Mouse (Mus musculus) embryonic facial prominence, embryonic 13.5 days (tissue): ENCODE measurements at regions not wholly inside any gene's neighbourhood (a gene's known extent, or its start where the extent isn't known, plus 50 kb on each side); places are given as distances from the start of the nearest gene placed in this dataset.

Experiments used
- ATAC-seq: fragments of 200-750 bp; cut with Nextera tagmentation; 2 replicates; pipeline ENCODE4 v1.8.0; 2017; ENCODE audit warnings: low read depth; ENCODE audit not compliant: insufficient number of reproducible peaks, insufficient read depth, low FRiP score, low TSS enrichment
- H3K27ac ChIP-seq: fragments of 300-500 bp; sonication (generic); 2 replicates; pipeline ENCODE4 v1.5.1; 2015; ENCODE audit warnings: moderate library complexity, mild to moderate bottlenecking, inconsistent platforms
- H3K27me3 ChIP-seq: fragments of 300-500 bp; sonication (generic); 2 replicates; pipeline ENCODE4 v1.6.1; 2015; ENCODE audit warnings: mild to moderate bottlenecking, inconsistent platforms
- H3K36me3 ChIP-seq: fragments of 300-500 bp; sonication (generic); 2 replicates; pipeline ENCODE4 v1.6.1; 2015; ENCODE audit warnings: mild to moderate bottlenecking, inconsistent platforms
- H3K4me1 ChIP-seq: fragments of 300-500 bp; sonication (generic); 2 replicates; pipeline ENCODE4 v1.6.1; 2015; ENCODE audit warnings: inconsistent platforms
- H3K4me2 ChIP-seq: fragments of 300-500 bp; sonication (generic); 2 replicates; pipeline ENCODE4 v1.6.1; 2015; ENCODE audit warnings: moderate library complexity, mild to moderate bottlenecking, inconsistent platforms
- H3K4me3 ChIP-seq: fragments of 300-500 bp; sonication (generic); 2 replicates; pipeline ENCODE4 v1.5.1; 2015; ENCODE audit warnings: mild to moderate bottlenecking, inconsistent platforms
- H3K9ac ChIP-seq: fragments of 300-500 bp; sonication (generic); 2 replicates; pipeline ENCODE4 v1.6.1; 2015; ENCODE audit warnings: mild to moderate bottlenecking, inconsistent platforms
- H3K9me3 ChIP-seq: fragments of 300-500 bp; sonication (generic); 2 replicates; pipeline ENCODE4 v1.6.1; 2016; ENCODE audit warnings: inconsistent platforms
- WGBS: fragments of 180-500 bp; shearing (Covaris S2); methylation state at CpG from one replicate; pipeline ENCODE4 v1.1.7; 2015; ENCODE audit warnings: mixed read lengths; 5-methylcytosine and 5-hydroxymethylcytosine counted together

GRCm38 (mm10) chr15:94139534-94139958 is 325.7 kb downstream of the Adamts20 start:
- Histone ChIP-seq H3K4me1 (peaks cover 9% of the 10 kb centered on the region), H3K4me2 (peak overlapping the region; percentile 25), H3K4me3 (no peak overlapping the region), H3K9ac (no peak overlapping the region), H3K27me3 (no peaks in the 10 kb centered on the region), H3K9me3 (no peaks in the 10 kb centered on the region), H3K27ac (peak overlapping the region; percentile 41; the same call in 1 of the 2 replicates), H3K36me3 (no peaks in the 10 kb centered on the region)
- ATAC-seq: no peak
- WGBS: 24% methylated on average over 13 of the region's 13 CpGs

GRCm38 (mm10) chr15:94137159-94137952 is 327.9 kb downstream of the Adamts20 start:
- H3K9ac ChIP-seq: no peak overlapping the region
- no peak overlapping the region for H3K4me3 ChIP-seq
- no peaks in the 10 kb centered on the region for H3K36me3 ChIP-seq
- 75% methylated on average over 27 of the region's 27 CpGs for WGBS
- H3K4me1 ChIP-seq: peaks cover 9% of the 10 kb centered on the region
- no peak overlapping the region for H3K27ac ChIP-seq
- H3K27me3 ChIP-seq: no peaks in the 10 kb centered on the region
- no peak overlapping the region for H3K4me2 ChIP-seq
- no peak for ATAC-seq
- H3K9me3 ChIP-seq: peaks cover 5% of the 10 kb centered on the region; the same call in 1 of the 2 replicates

- Histone ChIP-seq H3K4me3 (no peak overlapping the region), H3K36me3 (no peaks in the 10 kb centered on the region), H3K9me3 (no peaks in the 10 kb centered on the region), H3K4me2 (no peak overlapping the region), H3K4me1 (no peaks in the 10 kb centered on the region), H3K27ac (no peak overlapping the region), H3K27me3 (no peaks in the 10 kb centered on the region), H3K9ac (no peak overlapping the region)
- ATAC-seq: no peak
- WGBS: 86% methylated on average over 5 of the region's 5 CpGs
These were observed 352.4 kb downstream of the Adamts20 start for GRCm38 (mm10) chr15:94112801-94113200.

GRCm38 (mm10) chr15:94107186-94107716 is 358.0 kb downstream of the Adamts20 start:
- no peak overlapping the region for H3K4me2 ChIP-seq
- no peak overlapping the region for H3K27ac ChIP-seq
- ATAC-seq: no peak
- H3K36me3 ChIP-seq: no peaks in the 10 kb centered on the region
- no peaks in the 10 kb centered on the region for H3K9me3 ChIP-seq
- WGBS: 36% methylated on average over 2 of the region's 2 CpGs
- H3K4me1 ChIP-seq: no peaks in the 10 kb centered on the region
- H3K4me3 ChIP-seq: no peak overlapping the region
- no peaks in the 10 kb centered on the region for H3K27me3 ChIP-seq
- H3K9ac ChIP-seq: no peak overlapping the region

- 85% methylated on average over 5 of the region's 5 CpGs for WGBS
- Histone ChIP-seq H3K9ac (no peak overlapping the region), H3K36me3 (no peaks in the 10 kb centered on the region), H3K27ac (no peak overlapping the region), H3K9me3 (no peaks in the 10 kb centered on the region), H3K4me2 (no peak overlapping the region), H3K4me3 (no peak overlapping the region), H3K27me3 (no peaks in the 10 kb centered on the region), H3K4me1 (no peaks in the 10 kb centered on the region)
- ATAC-seq: no peak
These were observed 374.6 kb downstream of the Adamts20 start for GRCm38 (mm10) chr15:94090644-94091043.

DNA sequence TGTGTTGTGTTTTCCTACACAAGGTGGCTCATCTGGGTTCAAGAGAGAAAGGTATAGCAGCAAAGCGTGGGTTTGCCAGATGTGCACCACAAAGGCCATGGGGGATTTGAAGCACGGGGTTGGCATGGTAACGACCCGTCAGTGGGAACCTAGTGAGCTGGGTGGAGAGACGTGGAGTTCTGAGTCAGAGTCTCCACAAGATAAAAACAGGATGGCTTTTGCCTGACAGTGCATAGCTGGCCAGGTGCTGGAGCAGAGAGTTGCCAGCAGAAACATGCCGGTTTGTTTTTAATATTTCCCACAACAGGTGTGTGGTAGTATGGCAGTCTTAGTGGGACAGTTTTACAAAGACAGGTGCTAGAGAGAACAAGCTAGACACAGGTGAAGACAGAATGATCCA is 375.4 kb downstream of the Adamts20 start:
- H3K27me3 ChIP-seq: no peaks in the 10 kb centered on the region
- H3K4me2 ChIP-seq: no peak overlapping the region
- no peak overlapping the region for H3K9ac ChIP-seq
- no peaks in the 10 kb centered on the region for H3K36me3 ChIP-seq
- WGBS: 52% methylated on average over 6 of the region's 6 CpGs
- no peak for ATAC-seq
- H3K4me1 ChIP-seq: no peaks in the 10 kb centered on the region
- no peaks in the 10 kb centered on the region for H3K9me3 ChIP-seq
- H3K4me3 ChIP-seq: no peak overlapping the region
- H3K27ac ChIP-seq: no peak overlapping the region

DNA sequence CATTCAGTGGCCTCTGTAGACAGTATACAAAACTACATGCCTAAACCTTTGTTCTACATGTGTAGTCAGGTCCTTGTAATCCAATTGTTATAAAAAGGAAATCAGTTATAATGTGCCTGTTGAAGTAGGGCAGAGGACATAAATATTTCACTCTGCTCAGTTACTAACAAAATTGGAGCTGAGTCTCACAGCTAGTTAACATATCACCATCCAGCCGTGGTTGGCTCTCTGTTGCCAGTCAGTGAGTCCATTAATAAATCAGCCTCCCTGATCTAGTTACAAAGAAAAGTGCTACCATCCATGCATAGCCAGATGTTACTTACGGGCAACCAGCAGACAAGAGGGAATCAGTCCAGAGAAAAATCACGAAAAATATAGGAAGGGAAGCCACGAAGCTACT is 382.8 kb downstream of the Adamts20 start:
- no peak overlapping the region for H3K27ac ChIP-seq
- no peaks in the 10 kb centered on the region for H3K9me3 ChIP-seq
- no peaks in the 10 kb centered on the region for H3K27me3 ChIP-seq
- no peaks in the 10 kb centered on the region for H3K36me3 ChIP-seq
- H3K4me2 ChIP-seq: no peak overlapping the region
- H3K4me3 ChIP-seq: no peak overlapping the region
- no peak overlapping the region for H3K9ac ChIP-seq
- WGBS: 59% methylated on average over 4 of the region's 4 CpGs
- no peaks in the 10 kb centered on the region; the same call in 1 of the 2 replicates for H3K4me1 ChIP-seq
- no peak for ATAC-seq

- no peak for ATAC-seq
These were observed 388.2 kb downstream of the Adamts20 start for GRCm38 (mm10) chr15:94077056-94077455.

GRCm38 (mm10) chr15:94074161-94074950 is 390.9 kb downstream of the Adamts20 start:
- Histone ChIP-seq H3K36me3 (no peaks in the 10 kb centered on the region), H3K9me3 (no peaks in the 10 kb centered on the region), H3K9ac (no peak overlapping the region), H3K27me3 (no peaks in the 10 kb centered on the region), H3K4me2 (no peak overlapping the region), H3K27ac (no peak overlapping the region), H3K4me3 (no peak overlapping the region), H3K4me1 (peaks cover 9% of the 10 kb centered on the region)
- WGBS: 81% methylated on average over 7 of the region's 7 CpGs
- no peak for ATAC-seq

More at GRCm38 (mm10) chr15:94077056-94077455, 388.2 kb downstream of the Adamts20 start:
- Histone ChIP-seq H3K4me3 (no peak overlapping the region), H3K4me1 (peaks cover 9% of the 10 kb centered on the region), H3K27ac (no peak overlapping the region), H3K27me3 (no peaks in the 10 kb centered on the region), H3K4me2 (no peak overlapping the region), H3K9me3 (no peaks in the 10 kb centered on the region), H3K9ac (no peak overlapping the region), H3K36me3 (no peaks in the 10 kb centered on the region)
- 54% methylated on average over 6 of the region's 6 CpGs for WGBS

GRCm38 (mm10) chr15:94067721-94068120 is 397.5 kb downstream of the Adamts20 start:
- H3K4me2 ChIP-seq: no peak overlapping the region
- no peak overlapping the region for H3K4me3 ChIP-seq
- no peaks in the 10 kb centered on the region for H3K36me3 ChIP-seq
- H3K4me1 ChIP-seq: peaks cover 6% of the 10 kb centered on the region; the same call in 1 of the 2 replicates
- no peaks in the 10 kb centered on the region for H3K9me3 ChIP-seq
- H3K27me3 ChIP-seq: no peaks in the 10 kb centered on the region; the same call in 1 of the 2 replicates
- WGBS: 88% methylated on average over 3 of the region's 3 CpGs
- H3K9ac ChIP-seq: no peak overlapping the region
- H3K27ac ChIP-seq: no peak overlapping the region
- no peak for ATAC-seq

DNA sequence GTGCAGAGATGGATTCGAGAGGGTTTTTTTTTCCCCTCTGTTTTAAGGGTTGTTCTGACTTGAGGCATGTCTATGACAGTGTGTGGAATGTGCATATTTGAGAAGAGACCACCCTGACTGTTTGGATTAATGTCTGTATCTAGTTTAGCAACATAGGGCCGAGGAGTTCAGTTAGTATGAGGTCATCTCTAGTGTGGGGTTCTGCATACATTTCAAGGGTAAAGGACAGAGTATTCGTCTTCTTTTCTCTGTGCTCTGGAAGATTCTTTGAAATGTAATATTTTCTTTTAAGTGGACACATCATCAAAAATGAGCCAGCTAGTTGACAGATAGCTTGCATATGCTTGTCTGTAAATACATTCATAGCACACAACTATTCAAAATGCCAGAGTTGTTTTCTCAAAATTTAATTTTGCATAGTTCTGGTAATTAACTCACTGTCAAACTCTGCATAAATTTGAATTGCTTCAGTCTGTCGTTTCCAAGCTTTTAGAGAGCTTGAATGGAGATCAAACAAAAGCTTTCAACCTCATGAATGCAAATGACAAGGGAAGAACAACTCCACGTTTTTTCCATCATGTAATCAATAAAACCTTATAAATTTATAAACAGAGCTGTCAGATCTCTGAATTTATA is 415.5 kb downstream of the Adamts20 start:
- Histone ChIP-seq H3K36me3 (no peaks in the 10 kb centered on the region), H3K9ac (no peak overlapping the region), H3K9me3 (no peaks in the 10 kb centered on the region), H3K27me3 (no peaks in the 10 kb centered on the region), H3K4me1 (peaks cover 12% of the 10 kb centered on the region; the same call in 1 of the 2 replicates), H3K27ac (no peak overlapping the region), H3K4me2 (no peak overlapping the region), H3K4me3 (no peak overlapping the region)
- 26% methylated on average over 5 of the region's 5 CpGs for WGBS
- ATAC-seq: no peak
